Mouse (Mus musculus) left cerebral cortex, postnatal 4 days (tissue): ENCODE measurements around the gene Rspo1. TPM values are rescaled to one million over a fixed set of nuclear protein-coding genes. Genes with fewer than 3 reads are reported as not detected.
A peak's percentile ranks its signal among the peaks of the same experiment; 100 is the strongest.
"Not testable (repeated sequence)": the region's sequence is repeated elsewhere in the genome, so short reads cannot be mapped to it uniquely, and the experiment has no call there.

ENCODE experiments used
- DNase-seq: peaks from one replicate; pipeline ENCODE4 v3.0.0-alpha.2; 2022
- intact Hi-C: fragments of 180-260 bp; cut with DNase I; formaldehyde crosslinking; loops from one replicate; pipeline ENCODE4 v1.15.1; 2025
- total RNA-seq, 2 experiments: library from RNA; stranded (reverse); gene quantifications; 2 replicates each; pipeline ENCODE4 v1.2.3; 2021

Rspo1 gene
- 1 to 10 TPM; 1.1 to 1.4 TPM for total RNA-seq

DNA sequence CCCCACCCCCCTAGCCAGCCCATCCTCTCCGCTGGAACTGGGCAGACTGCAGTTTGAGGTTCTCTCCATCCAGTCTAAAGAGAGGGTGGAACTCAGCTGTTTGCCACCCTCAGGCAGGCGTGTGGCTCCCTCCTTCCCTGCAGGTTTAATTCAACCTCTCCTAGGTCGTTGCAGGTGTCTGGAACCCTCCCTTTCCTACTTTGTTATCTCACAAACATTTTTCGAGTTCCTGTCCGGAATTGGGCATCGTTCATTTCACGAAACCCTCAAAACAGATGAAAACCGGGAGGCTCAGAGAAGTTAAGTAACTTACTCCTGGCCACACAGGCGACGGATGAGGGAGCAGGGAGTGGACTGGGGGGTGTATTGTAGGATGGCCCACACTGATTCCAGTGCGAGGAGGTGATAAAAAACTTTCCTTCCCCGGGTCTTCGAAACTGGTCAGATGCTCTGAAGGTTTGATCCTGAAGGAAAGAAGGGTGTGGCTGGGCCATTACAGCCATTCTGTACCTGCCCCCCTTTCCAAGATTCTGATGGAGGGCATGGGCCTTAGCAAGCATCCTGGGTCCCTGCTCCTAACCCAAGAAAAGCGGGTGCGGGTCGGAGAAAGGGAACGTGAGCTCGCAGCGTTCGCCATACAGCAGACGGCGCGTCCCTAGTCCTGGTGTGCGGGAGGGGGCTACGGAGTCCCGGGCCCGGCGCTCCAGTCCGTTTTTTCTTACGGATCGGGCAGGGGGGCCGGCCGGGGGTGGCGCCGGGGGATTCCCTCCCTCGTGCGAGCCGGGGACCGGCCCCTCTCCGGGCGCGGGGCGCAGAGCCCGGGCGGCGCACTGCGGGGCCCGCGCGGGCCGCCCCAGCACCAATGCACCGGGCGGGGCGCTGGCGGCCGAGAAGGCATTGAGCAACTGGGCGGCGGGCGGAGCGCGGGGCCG, at the start of gene Rspo1:
Gene Rspo1 (plus strand): TSS at position 760 of the 932 bp plus-strand sequence.
- intact Hi-C loops: no loop called here
- no peak for DNase-seq

DNA sequence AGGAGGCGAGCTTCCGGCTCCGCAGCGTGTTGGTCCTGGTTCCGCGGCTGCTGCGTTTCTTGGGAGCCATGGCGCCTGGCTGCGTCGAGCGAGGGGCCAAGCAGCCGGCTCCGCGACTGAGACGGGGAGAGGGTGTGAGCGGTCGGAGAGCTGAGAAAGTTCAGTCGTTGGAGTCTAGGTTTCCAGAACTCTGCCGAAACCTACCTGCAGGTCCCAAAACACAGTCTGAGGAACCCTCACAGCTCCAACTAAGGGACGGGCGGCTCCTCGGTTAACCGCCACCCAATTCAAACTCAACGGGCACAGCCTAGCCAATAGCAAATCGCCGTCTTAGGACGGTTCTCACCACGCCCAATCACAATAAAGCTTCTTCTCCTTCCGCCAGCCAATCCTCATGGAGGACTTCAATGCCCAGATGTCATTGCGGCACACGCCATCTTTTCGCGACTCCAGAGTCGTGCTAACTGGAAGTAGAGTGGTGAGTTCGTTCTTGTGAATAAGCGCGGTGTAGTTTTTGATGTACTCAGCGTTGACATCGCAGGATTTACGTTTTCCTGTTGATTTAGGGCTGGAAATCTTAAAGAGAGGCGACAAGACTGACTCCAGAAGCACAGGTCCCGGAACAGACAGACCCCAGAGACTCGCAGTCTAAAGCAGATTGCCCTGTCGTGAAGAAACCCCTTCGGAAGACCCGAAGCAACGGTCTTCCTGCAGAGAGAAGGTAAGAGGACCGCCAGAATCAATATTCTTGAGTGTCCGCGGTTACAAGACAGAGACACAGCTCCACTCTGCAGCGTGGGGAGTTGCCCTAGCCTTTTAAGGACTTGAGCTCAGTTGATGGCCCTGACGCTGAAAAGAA, 49.4 kb upstream of the Rspo1 start, which contains the start of gene 9930104L06Rik:
Gene 9930104L06Rik (plus strand): TSS at position 436 of the 859 bp plus-strand sequence.
- intact Hi-C loops: no loop called here
- peak; percentile 93 for DNase-seq

GRCm38 (mm10) chr4:124939211-124939610, 47.0 kb upstream of the Rspo1 start, which contains the start of gene Cdca8:
Gene Cdca8, minus strand, starts transcription at chr4:124939311.
- DNase-seq, intact Hi-C loops: not testable (repeated sequence)

DNA sequence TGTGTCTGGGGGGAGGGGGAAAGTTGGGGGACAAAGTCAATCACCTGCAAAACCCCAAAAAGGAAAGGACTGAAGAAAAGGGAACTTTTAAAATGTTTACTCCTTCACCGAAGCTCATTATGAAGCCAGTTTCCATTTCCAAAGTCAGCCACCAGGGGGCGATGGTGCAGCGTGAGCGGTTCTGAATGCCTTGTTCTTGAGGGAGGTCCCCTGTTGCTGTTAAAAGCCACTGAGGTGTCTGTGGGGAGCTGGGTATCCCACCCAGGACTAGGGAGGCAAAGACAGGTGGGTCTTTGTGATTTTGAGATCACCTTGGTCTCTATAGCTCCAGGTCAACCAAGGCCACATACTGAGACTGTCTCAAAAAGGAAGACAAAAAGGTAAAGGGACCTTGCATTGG, 43.2 kb upstream of the Rspo1 start:
- peak; percentile 79 for DNase-seq

DNA sequence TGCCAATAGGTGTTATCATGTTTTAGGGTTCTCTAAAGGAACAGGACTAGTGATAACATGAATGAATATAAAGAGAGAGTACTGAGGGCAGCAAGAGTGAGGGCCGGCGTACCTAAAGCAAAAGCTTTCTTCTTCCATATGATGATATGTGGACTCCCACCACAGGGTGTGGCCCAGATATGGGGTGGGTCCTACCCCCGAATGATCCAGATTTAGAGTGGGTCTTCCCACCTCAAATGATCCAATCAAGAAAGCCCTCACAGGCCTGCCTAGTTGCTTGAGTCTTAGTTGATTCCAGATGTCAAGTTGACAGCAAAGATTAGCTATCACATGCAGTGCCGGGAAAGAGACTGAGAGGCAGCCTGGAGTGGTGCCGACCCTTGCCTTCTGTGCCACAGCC, 42.4 kb upstream of the Rspo1 start:
- intact Hi-C loops: loop anchor here (2.0 kb wide), 1 partner anchor 115 kb away; no protein-coding TSS in a partner anchor
- DNase-seq: no peak

More for the DNA sequence above, 43.2 kb upstream of the Rspo1 start:
- intact Hi-C loops: loop anchor here (2.0 kb wide), 1 partner anchor 116 kb away; no protein-coding TSS in a partner anchor

DNA sequence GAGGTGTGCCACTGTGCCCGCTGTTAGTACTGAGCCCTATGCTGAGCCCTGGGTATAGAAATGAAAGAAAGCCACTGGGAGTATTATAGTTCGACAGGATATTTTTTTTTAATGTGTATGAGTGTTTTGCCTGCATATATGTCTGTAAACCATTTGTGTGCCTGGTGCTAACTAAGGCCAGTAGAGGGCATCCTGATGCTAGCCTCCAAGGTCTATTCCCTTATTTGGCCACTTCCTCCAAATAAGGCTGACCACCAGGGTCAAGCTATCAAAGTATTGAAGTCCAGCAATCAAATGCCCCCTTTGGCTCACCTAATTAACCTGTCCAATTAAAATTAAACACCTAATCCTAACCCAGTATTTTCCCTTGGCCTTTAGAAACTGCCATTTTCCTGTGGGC, 41.3 kb upstream of the Rspo1 start:
- DNase-seq: no peak
- intact Hi-C loops: no loop called here

DNA sequence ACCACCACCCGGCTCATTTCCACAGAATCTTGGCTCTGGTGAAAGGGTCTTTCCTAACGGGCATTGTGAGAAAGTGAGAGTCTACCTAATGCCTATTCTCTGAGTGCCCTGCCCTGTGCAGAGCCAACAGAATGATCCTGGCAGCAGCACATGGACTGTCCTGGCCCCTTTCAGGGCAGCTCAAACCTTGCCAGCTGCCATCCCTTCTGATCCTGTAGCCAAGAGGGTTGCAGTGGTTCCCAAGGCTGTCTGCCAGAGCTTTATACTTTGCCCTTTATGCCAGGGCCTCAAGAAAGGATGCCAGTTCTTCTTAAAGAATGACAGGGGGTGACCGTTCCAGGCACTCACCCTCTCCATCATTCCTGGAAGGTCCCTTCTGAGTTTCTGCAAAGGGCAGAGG, 36.7 kb upstream of the Rspo1 start:
- intact Hi-C loops: no loop called here
- DNase-seq: peak; percentile 52

DNA sequence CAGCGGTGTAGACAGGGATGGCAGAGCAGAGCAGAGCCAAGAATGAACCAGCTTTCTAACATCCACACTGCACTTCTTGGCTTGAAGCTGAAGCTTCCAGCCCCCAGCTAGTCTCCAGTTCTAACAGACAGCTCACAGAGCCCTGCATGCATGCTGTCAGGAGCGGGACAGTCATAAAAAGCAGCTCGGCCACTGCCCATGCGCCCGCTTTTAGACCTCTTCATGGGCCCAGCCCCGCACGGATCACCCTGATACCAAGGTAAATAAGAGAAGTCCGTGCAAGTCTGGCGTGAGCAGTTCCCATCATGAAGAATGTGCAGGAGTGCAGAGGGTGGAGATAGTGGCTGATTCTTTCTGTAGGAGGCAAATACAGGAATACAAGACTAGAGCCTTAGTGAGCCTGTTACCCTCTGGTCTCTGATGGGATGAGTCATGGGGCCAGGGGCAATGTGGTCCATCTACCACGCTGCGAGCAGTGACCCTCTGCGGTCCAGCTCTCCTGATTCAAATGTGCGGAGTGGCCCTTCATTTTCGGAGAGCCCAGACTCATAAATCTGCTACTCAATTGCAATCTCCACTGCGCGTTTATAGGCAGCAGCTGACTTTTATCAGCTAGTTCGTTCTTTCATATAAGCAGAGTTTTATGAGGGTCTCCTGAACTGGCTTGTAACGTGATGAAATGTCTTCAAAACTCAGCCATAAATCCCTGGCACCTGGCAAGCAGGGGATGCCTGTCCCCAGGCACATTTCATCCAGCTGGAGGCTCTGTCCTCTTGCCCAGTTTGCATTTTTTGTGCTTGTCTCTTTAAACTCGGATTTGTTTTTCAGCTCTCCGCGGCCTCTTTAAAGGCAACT, 35.8 kb upstream of the Rspo1 start:
- intact Hi-C loops: no loop called here
- no peak for DNase-seq

- no peak for DNase-seq
- intact Hi-C loops: no loop called here
Measured at GRCm38 (mm10) chr4:124951036-124951433, 35.2 kb upstream of the Rspo1 start.

DNA sequence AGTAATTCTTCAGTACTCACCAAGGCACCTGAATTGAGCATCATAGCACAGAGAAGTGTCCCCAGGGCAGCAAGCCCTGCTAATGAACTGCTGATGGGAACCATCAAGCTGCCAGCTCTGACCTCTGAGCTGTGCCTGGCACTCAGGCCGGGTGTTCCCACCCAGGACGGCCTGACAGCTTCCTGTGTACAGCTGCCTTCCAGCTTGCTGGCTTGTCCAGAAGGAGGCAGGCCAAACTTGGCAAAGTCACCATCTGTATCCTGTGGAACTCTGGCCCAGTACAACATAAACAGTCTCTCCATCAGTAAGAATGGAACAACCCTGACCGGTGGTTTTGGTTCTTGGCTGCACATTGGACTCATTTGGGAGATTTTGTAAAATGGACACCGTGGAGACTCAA, 32.7 kb upstream of the Rspo1 start:
- no peak for DNase-seq
- intact Hi-C loops: no loop called here

DNA sequence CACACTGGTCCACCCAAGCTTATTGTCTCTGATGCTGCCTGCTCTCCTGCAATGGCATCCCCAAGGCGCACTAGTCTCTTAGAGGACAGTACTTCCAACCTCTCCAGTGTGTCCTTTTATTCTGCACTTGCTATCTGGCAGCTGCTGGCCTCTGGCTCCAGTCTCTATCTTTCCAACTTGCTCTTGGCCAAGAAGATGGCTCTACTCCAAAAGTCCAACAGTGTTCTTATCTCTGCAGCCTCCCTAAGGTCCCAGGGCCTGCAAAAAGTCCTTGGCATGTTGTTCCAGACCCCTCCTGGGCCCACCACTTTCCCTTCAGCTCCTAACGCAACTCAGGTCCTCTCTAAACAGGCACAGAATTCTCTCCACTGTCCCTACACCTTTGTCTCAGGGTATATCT, 28.9 kb upstream of the Rspo1 start:
- no peak for DNase-seq
- intact Hi-C loops: no loop called here

GRCm38 (mm10) chr4:124959062-124959461, 27.2 kb upstream of the Rspo1 start:
- intact Hi-C loops: no loop called here
- no peak for DNase-seq

DNA sequence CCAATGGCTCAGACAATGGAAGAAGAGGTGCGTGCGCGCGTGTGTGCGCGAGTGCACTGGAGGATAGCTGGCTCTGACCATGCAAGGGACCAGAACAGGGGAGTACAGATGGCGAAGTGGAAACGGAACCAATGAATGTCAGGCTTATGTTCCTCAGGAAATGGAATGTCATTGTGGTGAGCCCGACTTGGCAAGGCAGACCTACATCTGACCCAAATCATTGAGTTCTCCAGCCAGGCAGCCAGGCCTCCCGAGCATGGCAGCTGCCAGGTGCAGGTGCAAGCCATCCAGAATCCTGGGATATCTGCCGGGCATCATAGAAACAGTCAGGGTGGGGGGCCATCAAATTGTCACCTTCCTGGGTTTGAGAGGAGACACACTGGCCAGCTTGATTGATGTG, 25.3 kb upstream of the Rspo1 start:
- intact Hi-C loops: no loop called here
- no peak for DNase-seq

DNA sequence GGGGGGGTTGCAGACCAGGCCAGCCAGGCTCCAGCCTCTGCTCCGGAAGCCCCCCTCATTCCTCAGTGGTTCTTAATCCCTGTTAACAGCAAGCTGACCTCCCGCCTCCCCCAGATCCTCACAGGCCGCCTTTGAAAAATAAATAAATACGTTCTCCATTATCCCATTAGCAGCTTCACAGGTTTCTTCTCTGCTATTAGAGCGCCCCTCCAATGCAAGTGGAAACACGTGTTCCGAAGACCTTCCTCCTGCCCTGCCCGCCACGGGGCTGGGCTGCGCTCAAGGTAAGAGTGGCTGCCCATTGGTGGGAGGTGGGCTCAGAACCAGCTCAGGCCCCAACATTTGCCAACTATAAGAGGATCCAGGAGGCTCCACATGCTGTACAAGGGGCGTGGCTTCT, 23.7 kb upstream of the Rspo1 start:
- intact Hi-C loops: no loop called here
- DNase-seq: no peak

- DNase-seq: no peak
- intact Hi-C loops: no loop called here
Measured at GRCm38 (mm10) chr4:124964912-124965599, 21.2 kb upstream of the Rspo1 start.

GRCm38 (mm10) chr4:124968711-124969110, 17.5 kb upstream of the Rspo1 start:
- intact Hi-C loops: no loop called here

DNA sequence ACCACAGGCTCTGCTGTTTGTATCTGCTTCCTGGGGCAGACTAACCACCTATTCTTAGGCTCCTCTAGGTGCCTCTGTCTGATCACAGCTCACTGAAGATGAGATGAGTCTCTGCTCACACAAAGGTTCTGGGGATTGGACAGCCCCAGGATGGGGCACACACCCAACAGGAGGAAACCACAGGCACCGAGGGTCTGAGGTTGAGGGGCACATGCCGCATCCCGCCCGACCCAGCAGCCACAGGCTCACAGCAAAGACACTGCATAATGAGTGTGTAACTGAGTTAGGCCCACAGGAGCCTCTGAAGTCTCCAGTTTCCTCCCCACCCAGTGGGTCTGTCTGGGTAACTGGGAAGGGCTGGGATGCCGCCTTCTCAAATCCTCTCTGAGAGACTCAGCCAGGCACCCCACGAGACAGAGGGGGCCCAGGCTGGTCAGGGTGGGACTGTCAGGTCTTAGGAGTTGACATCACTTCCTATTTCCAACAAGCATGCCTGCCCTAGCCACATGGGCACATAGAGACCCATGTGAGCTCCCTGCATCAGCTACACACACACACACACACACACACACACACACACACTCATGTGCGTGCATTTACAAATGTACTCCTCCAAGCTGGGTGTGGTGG, 16.9 kb upstream of the Rspo1 start:
- no peak for DNase-seq
- intact Hi-C loops: no loop called here

More at GRCm38 (mm10) chr4:124968711-124969110, 17.5 kb upstream of the Rspo1 start:
- no peak for DNase-seq

DNA sequence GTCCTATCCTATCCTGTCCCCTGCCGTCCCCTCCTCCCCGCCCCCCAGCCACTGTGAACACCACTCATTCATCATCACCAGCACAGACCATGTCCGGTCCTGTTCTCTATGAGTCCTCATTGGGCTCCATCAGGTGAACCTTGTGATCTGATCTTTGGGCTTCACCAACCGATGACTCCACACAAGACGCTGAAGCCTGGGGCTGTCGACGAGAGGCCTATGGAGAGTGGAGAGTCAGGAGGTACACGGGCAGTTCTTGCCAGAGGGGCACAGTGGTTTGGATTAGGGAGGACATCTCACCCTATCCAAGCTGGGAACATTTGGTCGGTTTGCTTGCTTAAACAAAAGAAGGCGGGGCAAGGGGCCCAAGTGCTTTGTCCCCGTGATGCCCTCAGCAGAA, 16.0 kb upstream of the Rspo1 start:
- no peak for DNase-seq
- intact Hi-C loops: no loop called here

DNA sequence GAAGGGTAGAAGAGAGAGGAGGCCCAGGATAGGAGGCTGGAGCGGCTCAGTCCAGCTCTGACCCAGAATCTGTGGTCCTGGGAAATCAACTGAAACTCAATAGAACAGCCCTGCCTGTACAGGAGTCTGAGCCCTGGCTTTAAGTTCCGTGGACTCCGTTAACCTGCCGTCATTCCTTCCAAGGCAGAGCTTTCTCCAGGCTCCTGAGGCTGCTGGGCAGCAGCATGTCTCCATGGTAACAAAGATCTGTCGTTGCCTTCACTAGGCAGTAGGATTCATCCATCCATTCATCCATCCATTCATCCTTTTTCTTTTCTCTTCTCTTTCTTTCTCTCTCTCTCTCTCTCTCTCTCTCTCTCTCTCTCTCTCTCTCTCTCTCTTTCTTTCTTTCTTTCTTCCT, 15.6 kb upstream of the Rspo1 start:
- no peak for DNase-seq
- intact Hi-C loops: no loop called here
